In the genomic region with DNA sequence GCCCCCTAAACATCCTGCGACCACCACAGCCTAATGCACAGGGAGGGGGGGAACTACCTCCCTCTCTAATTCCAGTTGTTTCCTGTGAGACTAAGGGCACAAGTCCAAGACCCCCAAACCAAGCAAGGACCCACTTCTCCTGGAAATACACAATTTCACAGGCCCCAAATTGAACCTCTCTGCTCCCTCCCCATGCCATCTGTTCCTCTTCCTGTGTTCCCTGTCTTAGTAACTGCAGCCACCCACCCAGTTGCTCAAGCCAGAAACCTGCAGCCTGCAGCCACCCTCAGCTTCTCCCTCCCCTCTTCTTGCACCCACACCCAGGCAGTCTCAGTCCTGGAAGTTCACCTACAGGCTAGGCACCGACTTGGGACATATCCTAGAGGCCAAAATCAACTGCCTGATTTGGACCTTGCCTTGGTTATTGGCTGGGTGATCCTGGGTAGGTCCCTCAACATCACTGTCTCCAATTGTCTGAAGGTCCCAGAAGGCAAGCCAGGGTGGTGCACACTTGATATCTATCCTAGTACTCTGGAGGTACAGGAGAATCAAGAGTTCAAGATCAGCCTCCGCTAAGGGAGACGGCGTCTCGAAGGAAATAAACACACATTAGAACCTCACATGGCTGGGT, we compare ENCODE assay signal across 11 mouse cellular contexts. TPM values are rescaled to one million over a fixed set of nuclear protein-coding genes. Genes with fewer than 3 reads are reported as not detected.
DNase-seq lines count a peak whose midpoint lies in the region; ATAC-seq and TF ChIP-seq lines count a peak whose summit lies in the region.
"Had no signal": no experiment of that assay in that cellular context is flagged by ENCODE, and none has a peak within 500 bp of the region (broad histone marks: within the 10 kb centered on the region; RNA-seq: fewer than 3 reads in every experiment).

No protein-coding gene starts in this region.

- H3K9me3 ChIP-seq in heart, embryonic 12.5 days (replicated peaks) = no peaks in the 10 kb centered on the region
- H3K9me3 ChIP-seq in midbrain, embryonic 14.5 days (ENCODE audit: control insufficient read depth, low read length) = no peaks in the 10 kb centered on the region
- H3K9me3 ChIP-seq: neural tube, embryonic 13.5 days had no signal

- peak overlapping the region; percentile 43; the same call in 1 of the 2 replicates for H3K9ac ChIP-seq in heart, embryonic 12.5 days
- no peak overlapping the region for H3K9ac ChIP-seq in midbrain, embryonic 14.5 days (replicated peaks; ENCODE audit: low read length)
- H3K9ac ChIP-seq: neural tube, embryonic 13.5 days had no signal

- no peak for DNase-seq in heart, postnatal 25 days (ENCODE audit: low spot score)
- no peak for DNase-seq in spleen, adult 2 months (ENCODE audit: low read depth in 1 of 2, low spot score in 2 of 2)
- no peak for DNase-seq in spleen, postnatal 10 days (ENCODE audit: low spot score in 2 of 2)
- DNase-seq in layer of hippocampus, adult 9-11 months = peak; percentile 81
- DNase-seq in thymus, postnatal 25 days = peak; percentile 51
- DNase-seq in midbrain, embryonic 14.5 days = no peak
- no peak for DNase-seq in urinary bladder, postnatal 25 days (ENCODE audit: low spot score)

- no peak for TF ChIP-seq POLR2A in spleen, adult 2 months (IDR thresholded peaks at IDR 0.05; ENCODE audit: low read depth, low read length)

- no peaks in the 10 kb centered on the region for H3K27me3 ChIP-seq in heart, embryonic 12.5 days (replicated peaks)
- no peaks in the 10 kb centered on the region for H3K27me3 ChIP-seq in spleen, adult 2 months (ENCODE audit: control insufficient read depth, insufficient read depth, low read length)
- H3K27me3 ChIP-seq in midbrain, embryonic 14.5 days (ENCODE audit: control insufficient read depth, insufficient read depth, low read length) = peaks cover 14% of the 10 kb centered on the region

- intact Hi-C loops in heart, postnatal 25 days (cut with DNase I) = no loop called here

- H3K4me1 ChIP-seq in heart, embryonic 12.5 days (replicated peaks) = peaks cover 66% of the 10 kb centered on the region
- peaks cover 29% of the 10 kb centered on the region; the same call in 1 of the 2 replicates for H3K4me1 ChIP-seq in spleen, adult 2 months (ENCODE audit: control insufficient read depth, insufficient read depth, insufficient read length)
- peaks cover 32% of the 10 kb centered on the region for H3K4me1 ChIP-seq in midbrain, embryonic 14.5 days (ENCODE audit: control insufficient read depth, insufficient read depth, low read length)

- H3K27ac ChIP-seq in heart, embryonic 12.5 days (ENCODE audit: poor library complexity, severe bottlenecking) = peak overlapping the region; percentile 17
- peak overlapping the region; percentile 91 for H3K27ac ChIP-seq in spleen, adult 2 months (ENCODE audit: insufficient read depth, low read length)
- H3K27ac ChIP-seq in midbrain, embryonic 14.5 days (replicated peaks; ENCODE audit: low read depth, low read length) = no peak overlapping the region
- H3K27ac ChIP-seq: neural tube, embryonic 13.5 days had no signal

- no peak overlapping the region for H3K4me3 ChIP-seq in heart, embryonic 12.5 days
- H3K4me3 ChIP-seq in spleen, adult 2 months (ENCODE audit: extremely low read depth, insufficient read depth, insufficient read length) = peak overlapping the region; percentile 12; the same call in 1 of the 2 replicates
- no peak overlapping the region for H3K4me3 ChIP-seq in midbrain, embryonic 14.5 days (replicated peaks; ENCODE audit: low read depth, low read length)
- H3K4me3 ChIP-seq: neural tube, embryonic 13.5 days had no signal

- no peak for TF ChIP-seq CTCF in spleen, adult 2 months (IDR thresholded peaks at IDR 0.05; ENCODE audit: extremely low read depth, insufficient read depth, insufficient read length, insufficient replicate concordance)

- 79% methylated on average over 6 of the region's 6 CpGs for WGBS in heart, embryonic 12.5 days
- WGBS in spleen, adult 2 months = 49% methylated on average over 6 of the region's 6 CpGs
- 87% methylated on average over 6 of the region's 6 CpGs for WGBS in midbrain, embryonic 14.5 days

- no peak overlapping the region for H3K4me2 ChIP-seq in heart, embryonic 12.5 days
- no peak overlapping the region for H3K4me2 ChIP-seq in midbrain, embryonic 14.5 days (ENCODE audit: low read length)
- H3K4me2 ChIP-seq: neural tube, embryonic 13.5 days had no signal

- H3K36me3 ChIP-seq in heart, embryonic 12.5 days = peaks cover 15% of the 10 kb centered on the region
- H3K36me3 ChIP-seq in spleen, adult 2 months (ENCODE audit: control insufficient read depth, insufficient read depth, low read length) = peaks cover 11% of the 10 kb centered on the region
- no peaks in the 10 kb centered on the region for H3K36me3 ChIP-seq in midbrain, embryonic 14.5 days (ENCODE audit: control insufficient read depth, insufficient read depth, low read length)

- no peak for ATAC-seq in heart, embryonic 12.5 days (ENCODE audit: insufficient number of reproducible peaks, low FRiP score)
- ATAC-seq in midbrain, embryonic 14.5 days (ENCODE audit: low FRiP score, low TSS enrichment) = no peak

RNA-seq across cellular contexts. Expression of gene Csrnp1, which starts 5.5 kb away (rescaled TPM):
- polyA plus RNA-seq in heart, embryonic 12.5 days (2016; fragmentation: Nextera tagmentation; extraction: Ambion mirVana) = 8.2 TPM in 2 replicates
- 10 to 100 TPM in 1 of 2 experiments, 1 to 10 TPM in 1; 10.0 to 13.3 TPM for total RNA-seq in heart, postnatal 25 days (2021)
- polyA plus RNA-seq in spleen, adult 2 months (2012; rRNA removed) = 50.5 and 78.5 TPM in 2 replicates
- polyA plus RNA-seq in midbrain, embryonic 14.5 days (2014; fragmentation: Nextera tagmentation; extraction: Ambion mirVana) = 0.67 and 2.2 TPM in 2 replicates

RNA-seq across cellular contexts. Expression of gene Ttc21a, which starts 41.5 kb away (rescaled TPM):
- 0.23 and 0.53 TPM in 2 replicates for polyA plus RNA-seq in heart, embryonic 12.5 days (2016; fragmentation: Nextera tagmentation; extraction: Ambion mirVana)
- not detected for total RNA-seq in heart, postnatal 25 days (2021)
- 0.04 and 0.15 TPM in 2 replicates for polyA plus RNA-seq in spleen, adult 2 months (2012; rRNA removed)
- 0.45 and 0.49 TPM in 2 replicates for polyA plus RNA-seq in midbrain, embryonic 14.5 days (2014; fragmentation: Nextera tagmentation; extraction: Ambion mirVana)

RNA-seq across cellular contexts. Expression of gene Gorasp1, which starts 41.6 kb away (rescaled TPM):
- polyA plus RNA-seq in heart, embryonic 12.5 days (2016; fragmentation: Nextera tagmentation; extraction: Ambion mirVana) = 21.7 and 21.8 TPM in 2 replicates
- 10 to 100 TPM; 28.1 to 31.5 TPM for total RNA-seq in heart, postnatal 25 days (2021)
- 6.6 and 7.6 TPM in 2 replicates for polyA plus RNA-seq in spleen, adult 2 months (2012; rRNA removed)
- polyA plus RNA-seq in midbrain, embryonic 14.5 days (2014; fragmentation: Nextera tagmentation; extraction: Ambion mirVana) = 25.2 and 31.7 TPM in 2 replicates

RNA-seq across cellular contexts. Expression of gene Xirp1, which starts 44.5 kb away (rescaled TPM):
- 82.9 and 92.6 TPM in 2 replicates for polyA plus RNA-seq in heart, embryonic 12.5 days (2016; fragmentation: Nextera tagmentation; extraction: Ambion mirVana)
- 100 to 1,000 TPM; 125 to 136 TPM for total RNA-seq in heart, postnatal 25 days (2021)
- polyA plus RNA-seq in spleen, adult 2 months (2012; rRNA removed) = 0.08 TPM in 2 replicates
- polyA plus RNA-seq in midbrain, embryonic 14.5 days (2014; fragmentation: Nextera tagmentation; extraction: Ambion mirVana) = not detected in 2 replicates
- total RNA-seq: common myeloid progenitor, adult 5-6 weeks had no signal
- polyA plus RNA-seq: limb, embryonic 11.5 days had no signal

Comparison
In these comparisons a context has a peak if more than half of its experiments do, and no peak if none do; other contexts are left out.
1. DNase-seq: peak in layer of hippocampus, adult 9-11 months (single experiment) and thymus, postnatal 25 days (single experiment); none in heart, postnatal 25 days (single experiment), spleen, adult 2 months (0 of 2), spleen, postnatal 10 days (0 of 2), midbrain, embryonic 14.5 days (single experiment) and urinary bladder, postnatal 25 days (single experiment).